Mouse (Mus musculus) naive thymus-derived CD4-positive, alpha-beta T cell, adult 2 months (primary cell): ENCODE measurements around the gene Mosmo.
"Not testable (repeated sequence)": the region's sequence is repeated elsewhere in the genome, so short reads cannot be mapped to it uniquely, and the experiment has no call there.

Experiments used
- DNase-seq: peaks from one replicate; pipeline ENCODE4 v3.0.0-alpha.2; 2011; ENCODE audit warnings: low read depth

Mosmo gene

DNA sequence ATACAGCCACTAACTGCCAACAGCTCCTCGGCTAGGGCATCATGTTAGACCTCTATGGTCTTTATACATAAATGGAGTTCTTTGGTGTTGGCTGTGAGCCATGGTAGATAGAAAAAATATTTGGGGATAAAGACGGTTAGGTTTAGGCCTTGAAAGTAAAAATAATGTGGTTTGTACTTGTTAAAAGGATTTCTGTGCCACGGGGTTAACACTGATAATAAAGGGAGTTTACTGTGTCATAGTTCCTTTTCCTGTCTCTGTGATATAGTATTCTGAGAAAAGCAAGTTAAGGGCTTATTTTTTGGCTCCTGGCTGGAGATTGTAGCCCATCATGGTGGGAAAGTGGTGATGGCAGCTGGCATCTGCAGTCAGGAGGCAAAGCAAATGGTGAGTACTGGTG lies 26.5 kb downstream of the Mosmo start:
- no peak for DNase-seq

DNA sequence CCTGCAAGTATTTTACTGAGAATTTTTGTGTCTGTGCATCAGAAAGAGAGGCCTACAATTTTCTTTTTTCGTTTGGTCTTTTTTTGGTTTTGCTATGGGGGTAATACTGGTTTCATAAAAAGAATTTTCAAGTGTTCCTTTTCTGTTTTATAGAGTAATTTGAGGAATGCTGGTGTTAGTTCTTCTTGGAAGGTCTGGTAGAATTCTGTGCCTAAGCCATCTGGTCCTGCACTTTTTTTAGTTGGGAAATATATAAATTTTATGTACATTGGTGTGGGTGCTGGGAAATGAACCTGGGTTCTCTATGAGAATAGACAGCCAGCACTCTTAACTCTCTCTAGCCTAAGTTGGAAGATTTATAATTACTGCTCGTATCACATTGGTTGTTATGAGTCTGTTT lies 34.7 kb downstream of the Mosmo start:
- no peak for DNase-seq

DNA sequence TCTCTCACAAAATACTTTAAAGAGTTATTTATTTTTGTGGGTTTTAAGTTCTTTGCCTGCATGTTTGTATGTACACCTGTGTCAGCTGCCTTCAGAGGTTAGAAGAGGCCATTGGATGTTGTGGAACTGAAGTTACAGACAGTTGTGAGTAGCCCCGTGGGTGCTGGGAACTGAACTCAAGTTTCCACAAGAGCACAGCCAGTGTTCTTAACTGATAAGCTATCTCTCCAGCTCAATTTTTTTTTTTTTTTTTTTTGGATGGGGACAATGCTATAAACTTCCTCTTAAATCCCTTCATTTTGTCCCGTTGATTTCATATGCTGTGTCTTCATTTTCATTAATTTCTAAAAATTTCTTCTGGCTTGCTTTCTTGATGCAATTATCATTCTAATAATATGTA lies 35.8 kb downstream of the Mosmo start:
- DNase-seq = no peak

DNA sequence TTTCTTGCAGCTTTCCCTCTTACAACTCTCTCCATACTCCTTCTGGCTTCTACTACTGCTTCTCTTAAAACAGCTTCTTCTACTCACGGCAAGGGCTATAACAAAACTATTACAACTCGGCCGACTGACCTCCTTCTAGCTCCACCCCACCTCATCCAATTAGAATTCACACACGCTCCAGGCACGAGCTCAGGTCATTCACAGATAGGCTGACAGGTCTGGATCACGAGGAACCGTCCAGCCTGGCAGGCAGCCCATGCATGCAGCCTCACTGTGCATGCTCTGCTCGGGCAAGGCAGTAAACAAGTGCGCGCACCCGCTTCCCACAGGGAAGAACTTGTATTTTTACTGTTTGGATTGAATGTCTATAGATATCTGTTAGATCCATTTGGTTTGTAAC lies 36.5 kb downstream of the Mosmo start:
- not testable (repeated sequence) for DNase-seq

DNA sequence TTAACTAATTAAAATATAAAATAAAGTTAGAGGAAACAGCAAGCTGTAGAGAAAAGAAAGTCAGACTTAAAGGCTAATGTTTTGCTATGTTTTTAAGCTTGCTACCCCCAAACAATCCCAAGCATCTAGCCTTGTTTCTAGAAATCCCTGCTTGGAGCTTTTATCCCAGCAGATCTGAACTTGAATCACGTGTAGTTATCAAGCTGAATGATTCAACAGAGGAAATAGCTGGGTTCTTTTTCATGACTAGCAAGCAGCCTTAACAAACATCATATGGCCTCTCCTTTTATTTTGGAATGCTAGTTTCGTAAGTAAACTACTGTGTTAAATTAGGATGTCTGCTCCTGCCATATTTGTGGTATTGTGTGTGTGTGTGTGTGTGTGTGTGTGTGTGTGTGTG lies 39.8 kb downstream of the Mosmo start:
- no peak for DNase-seq

DNA sequence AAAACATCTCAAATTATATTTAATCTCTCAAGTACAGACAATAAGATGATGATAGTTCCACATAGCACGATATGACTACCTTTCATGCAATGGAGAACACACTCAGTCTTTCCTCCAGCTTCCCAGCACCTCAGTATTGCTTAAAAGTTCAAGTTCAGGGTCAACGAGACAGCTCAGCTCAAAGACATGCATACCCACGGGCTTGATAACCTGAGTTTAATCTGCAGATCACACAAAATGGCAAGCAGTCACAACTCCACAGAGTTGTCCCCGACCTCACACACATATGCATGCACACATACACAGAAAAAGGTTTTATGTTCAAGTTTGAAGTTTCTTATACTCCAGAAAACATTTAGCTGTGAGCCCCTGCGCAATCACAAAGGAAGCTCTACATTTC lies 43.6 kb downstream of the Mosmo start:
- DNase-seq = no peak

DNA sequence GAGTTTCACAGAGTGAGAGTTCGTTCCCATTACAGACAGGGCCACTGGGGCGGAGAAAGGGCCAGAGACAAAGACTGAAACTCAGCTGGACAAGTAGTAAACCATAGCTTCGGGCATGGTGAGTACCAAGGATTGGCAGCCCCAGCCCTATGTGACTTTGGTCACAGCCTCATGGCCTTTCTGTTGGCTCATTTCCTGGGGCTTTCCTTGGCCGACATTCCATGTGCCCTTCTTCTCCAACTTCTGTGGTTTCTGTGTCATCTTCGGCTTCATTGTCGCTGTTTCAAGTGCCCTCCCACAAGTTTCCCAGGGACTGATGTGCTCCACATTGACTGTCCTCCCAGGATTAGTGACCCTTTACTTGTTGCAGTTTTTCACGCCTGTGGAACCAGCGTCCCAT lies 44.0 kb downstream of the Mosmo start:
- no peak for DNase-seq

DNA sequence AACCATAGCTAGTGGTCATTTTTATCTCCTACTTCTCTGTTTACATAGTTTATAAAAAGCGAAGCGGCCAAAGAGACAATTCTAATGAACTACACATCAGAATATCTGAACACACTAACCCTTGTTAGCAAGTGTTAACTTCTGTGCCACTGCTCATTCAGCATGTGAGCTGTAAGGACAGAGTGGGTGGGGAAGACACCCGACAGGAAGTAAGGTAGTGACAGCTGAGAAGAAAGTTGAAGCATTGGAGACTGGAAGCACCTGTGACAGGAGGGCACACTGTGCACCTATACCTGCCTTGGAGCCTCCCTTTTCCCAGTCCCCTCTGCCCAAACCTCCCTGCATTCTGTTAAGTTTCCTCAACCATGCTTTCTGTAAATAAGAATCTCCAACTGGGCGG lies 44.6 kb downstream of the Mosmo start:
- DNase-seq = no peak

DNA sequence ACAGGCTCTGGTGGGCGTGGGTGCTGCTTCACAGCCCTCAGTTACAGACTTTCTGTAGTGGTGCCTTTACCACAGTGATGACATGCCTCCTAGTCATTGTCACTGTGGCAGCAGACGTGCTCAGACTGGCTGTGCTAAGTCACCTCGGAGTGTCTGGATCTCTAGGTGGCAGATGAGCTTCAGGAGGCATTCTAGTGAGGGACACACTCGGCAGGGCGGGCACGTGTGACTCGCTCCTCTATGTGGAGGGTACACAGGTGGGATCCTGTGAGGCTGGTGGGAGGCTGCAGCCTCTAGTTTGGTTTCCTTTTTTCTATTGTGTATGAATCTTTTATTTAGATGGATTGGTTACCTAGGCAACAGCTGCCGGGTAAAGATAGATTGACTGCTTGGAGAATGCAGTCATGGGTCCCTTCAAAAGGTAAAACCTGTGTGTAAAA lies 45.4 kb downstream of the Mosmo start:
- no peak for DNase-seq

DNA sequence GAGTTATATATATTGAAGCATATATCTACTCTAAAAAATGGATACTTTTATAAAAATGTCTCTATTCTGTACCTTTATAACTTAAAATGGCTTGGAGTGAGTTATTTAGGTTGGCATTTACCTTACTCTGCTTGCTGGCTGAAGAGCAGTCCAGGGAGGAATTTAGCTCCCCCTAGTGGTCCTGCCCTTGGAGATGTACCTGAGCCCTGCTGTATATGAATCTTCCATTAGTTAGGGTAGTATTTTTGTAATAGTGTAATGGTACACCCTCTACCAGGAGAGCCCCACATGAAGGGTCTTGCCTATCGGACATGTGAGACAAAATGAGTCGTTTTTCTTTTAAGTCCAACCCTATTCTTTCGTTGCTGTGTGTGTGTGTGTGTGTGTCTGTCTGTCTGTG lies 50.2 kb downstream of the Mosmo start:
- peak; percentile 83 for DNase-seq

DNA sequence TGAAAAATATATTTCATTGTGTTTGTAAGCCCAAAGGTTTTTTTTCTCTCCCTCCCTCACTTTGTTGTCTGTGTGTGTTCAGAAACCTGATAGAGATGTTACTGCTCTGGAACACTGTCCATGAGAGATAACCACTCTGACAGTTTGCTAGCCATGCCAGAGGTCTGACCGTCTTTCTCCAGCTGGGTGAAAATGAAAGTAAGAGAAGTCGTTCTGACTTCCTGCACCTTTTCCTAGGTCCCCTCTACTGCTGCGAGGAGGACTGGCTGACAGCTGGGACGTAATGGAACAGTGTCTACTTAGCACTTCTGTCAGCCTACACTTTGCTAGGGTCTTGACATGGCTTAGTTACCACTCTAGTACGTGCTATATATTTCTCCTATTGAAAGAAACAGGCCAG lies 52.2 kb downstream of the Mosmo start:
- DNase-seq = peak; percentile 38

DNA sequence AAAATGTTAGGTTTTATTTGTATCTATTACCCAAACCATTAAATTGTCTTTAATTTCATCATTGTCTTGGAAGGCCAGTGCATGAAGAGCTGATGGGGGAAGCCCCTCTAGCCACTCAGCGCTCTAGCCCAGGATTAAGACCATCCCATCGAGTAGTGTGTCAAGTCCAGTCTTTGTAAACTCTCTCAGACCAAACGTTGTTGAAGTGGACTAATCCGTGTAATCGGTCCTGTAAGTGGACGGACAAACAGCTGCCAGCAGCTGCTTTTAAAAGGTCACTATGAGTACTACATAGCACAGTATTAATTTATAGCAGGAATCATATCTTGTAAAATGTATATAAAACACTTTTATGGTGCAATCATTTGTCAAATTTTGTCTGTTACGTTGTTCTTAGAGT lies 55.5 kb downstream of the Mosmo start:
- no peak for DNase-seq

DNA sequence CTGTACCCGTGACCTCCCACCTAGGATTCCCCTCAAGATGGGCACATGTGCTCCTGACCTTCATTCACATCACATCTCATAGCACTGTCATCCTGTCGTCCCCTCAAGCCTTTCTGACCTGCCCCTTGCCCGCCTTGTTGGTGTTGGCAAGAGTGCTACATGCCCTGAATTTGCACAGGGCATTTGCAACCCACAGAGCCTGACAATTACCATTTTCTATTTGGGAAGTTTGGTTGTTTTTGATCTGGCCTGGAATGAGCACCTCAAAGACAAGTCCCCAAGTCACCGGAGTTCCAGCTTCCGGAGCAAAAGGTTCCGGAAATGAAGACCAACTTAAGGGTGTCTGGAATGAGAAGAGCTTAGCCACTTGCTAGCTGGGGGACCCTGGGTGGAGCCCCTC lies 61.6 kb downstream of the Mosmo start, which contains the start of gene Vwa3a:
Gene Vwa3a (plus strand): TSS at position 301 of the 400 bp plus-strand sequence.
- no peak for DNase-seq

DNA sequence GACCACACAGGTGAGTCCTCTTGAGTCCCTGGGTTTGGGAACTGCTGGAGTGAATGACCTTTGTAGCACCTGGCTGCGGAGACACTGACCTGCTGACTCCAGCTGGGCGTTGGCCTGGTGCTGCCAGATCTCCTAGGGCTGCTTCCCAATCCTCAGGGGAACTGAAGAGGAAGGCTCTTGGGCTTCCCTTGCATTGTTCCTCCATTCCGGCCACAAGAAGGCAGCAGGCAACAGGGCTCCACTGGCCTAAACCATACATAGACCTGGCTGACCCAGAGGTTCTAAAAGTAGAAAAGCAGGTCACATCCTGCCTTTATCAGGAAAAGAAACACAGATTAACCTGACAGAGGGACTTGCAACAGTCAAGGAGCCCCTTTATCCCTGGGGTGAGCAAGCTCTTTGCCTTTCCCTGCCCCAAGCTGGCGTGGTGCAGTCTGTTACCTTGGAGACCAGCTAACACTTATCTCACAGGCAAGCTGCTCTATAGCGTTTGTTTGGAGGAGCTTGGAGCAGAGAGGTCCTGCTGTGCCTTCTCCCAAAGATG lies 62.2 kb downstream of the Mosmo start:
- no peak for DNase-seq

DNA sequence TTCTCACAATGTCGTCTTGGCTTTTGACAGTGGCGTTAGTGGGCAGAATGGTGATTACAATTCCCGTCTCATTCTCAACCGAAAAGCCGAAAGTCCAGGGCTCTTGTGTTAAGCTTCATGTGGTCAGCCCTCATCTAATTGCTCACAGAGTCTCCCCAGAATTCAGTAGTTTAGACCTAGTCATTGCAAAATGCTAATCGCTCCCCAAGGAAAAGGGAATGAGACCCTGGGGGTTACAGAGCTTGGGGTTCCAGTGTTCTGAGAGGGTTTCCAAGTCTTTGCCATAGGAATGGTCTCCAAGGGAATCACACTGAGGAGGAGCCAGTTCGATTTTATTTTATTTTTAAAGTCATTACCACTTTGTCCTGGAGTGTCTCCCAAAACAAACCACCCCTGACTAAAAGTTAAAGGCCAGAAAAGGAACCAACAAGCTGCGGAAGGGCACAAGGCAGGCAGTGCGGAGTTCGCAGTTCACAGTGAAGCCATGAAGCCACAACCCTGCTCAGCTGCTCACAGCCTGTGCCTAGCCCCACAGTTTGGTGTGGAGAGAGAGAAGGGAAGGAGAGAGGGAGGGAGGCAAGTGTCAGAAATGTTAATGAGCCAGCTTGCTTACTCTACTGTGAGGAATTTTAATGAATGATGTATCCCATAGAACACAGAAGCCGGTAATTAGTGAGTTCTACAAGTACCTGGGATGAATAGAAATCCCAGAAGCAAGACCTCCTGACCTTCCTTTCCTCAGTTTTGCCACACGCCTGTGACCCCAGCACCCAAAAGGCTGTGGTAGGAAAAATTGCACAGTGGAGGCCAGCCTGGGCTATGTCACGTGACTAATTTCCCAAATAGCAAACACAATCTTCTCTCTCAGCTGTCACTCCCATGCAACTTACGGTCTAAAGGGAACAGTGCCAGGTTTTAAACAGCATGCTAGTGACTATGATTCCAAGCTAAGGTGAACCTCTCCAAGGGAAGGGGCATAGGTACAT lies 66.2 kb downstream of the Mosmo start:
- no peak for DNase-seq

DNA sequence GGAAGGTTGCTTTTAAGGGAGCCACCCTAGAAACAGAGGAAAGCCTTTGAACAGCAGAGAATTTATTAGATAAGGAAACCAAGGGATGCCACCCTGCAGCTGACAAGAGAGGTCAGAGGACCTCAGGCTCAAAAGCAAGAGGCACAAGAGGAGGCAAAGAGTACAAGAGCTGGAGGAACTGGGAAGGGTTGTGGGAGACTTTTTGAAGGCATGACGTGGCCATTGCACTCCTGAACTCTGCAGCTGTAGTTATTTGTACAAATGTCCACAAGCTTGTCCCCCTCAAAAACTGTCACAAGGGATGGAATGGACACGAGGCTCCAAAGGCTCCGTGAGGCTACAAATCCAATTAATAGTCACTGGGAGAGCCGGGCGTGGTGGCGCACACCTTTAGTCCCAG lies 67.2 kb downstream of the Mosmo start:
- no peak for DNase-seq

DNA sequence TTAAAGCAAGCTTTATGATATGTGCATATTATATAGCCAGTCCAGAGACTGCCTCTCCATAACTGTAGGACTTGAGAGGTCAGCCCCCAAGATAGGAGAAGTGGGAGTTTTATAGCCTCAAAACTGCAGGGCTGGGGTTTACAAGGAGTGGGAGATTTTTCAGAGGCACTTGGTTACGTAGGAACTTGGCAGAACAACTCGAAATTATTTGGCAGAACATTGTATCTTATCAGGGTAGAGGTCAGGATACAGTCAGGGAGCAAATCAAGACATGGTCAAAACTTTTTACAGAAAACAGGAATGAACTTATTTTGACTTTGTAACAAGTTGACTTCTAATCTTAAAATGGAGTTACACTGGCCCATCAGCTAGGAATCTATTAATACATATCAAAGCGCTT lies 68.6 kb downstream of the Mosmo start:
- no peak for DNase-seq

DNA sequence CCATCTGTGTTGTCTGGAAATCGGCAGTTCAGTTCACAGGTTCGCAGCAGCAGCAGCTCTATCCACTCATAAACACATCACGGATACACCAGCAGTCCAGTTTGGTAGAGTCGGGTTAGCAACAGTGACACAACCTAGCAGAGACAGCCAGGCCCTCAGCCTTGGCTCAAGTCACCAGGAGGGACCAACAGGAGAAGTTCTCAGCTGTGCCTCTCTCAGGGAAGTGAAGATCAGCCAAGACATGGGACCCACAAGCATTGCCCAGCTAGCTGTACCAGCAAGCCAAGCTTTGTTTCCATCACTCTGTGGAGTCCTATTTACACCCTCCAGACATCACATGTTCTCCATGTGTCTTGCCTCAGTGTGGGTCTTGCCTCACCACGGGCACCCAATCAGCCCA lies 69.4 kb downstream of the Mosmo start:
- DNase-seq = no peak

DNA sequence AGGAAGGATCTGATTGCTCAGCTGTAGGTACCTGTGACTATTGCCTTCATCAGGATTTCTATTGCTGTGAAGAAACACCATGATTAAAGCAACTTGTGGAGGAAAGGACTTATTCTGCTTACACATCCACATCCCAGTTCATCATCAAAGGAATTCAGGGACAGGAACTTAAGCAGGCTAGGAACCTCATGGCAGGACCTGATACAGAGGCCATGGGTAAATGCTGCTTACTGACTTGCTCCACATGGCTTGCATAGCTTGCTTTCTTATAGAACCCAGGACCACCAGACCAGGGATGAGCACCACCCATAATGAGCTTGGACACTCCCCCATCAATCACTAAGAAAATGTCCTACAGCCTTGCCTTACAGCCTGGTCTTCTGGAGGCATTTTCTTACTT lies 71.1 kb downstream of the Mosmo start:
- no peak for DNase-seq

DNA sequence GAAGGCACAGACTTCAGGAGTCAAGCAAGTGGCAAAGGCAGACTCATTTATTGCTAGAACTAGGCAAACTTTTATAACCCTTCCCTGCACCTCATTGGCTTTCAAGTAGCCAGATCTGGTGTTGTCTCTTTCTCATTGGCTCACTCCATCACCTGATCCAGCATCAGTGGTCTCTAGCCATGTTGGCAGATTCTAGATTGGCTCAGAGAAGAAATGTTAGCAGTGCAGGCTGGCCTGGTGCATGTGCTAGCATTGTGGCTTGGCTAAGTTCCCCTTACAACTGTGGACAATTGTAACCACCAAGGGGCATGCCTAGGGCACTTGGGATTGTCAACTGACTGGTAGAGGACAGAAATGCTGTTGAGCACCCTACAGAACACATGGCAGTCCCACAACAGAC lies 73.9 kb downstream of the Mosmo start:
- DNase-seq = no peak

DNA sequence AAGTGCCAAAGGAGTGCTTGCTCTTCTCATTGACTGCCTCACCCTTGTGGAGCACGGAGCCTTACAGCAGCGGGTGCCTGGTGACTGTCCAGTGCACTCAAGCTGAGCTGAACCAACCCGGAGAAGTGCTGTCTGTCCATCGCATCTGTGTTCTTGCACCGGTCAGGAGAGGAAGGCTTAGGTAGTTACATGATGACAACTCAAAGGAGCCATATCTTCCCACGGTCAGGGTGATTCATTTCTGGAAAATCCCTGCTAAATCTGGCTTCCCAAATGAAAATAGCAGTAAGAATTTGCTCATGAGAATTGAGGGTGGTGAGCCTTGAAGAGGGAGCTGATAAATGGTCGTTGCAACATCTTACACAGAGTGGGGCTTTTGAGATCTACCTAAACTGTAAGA lies 74.5 kb downstream of the Mosmo start:
- DNase-seq = no peak

DNA sequence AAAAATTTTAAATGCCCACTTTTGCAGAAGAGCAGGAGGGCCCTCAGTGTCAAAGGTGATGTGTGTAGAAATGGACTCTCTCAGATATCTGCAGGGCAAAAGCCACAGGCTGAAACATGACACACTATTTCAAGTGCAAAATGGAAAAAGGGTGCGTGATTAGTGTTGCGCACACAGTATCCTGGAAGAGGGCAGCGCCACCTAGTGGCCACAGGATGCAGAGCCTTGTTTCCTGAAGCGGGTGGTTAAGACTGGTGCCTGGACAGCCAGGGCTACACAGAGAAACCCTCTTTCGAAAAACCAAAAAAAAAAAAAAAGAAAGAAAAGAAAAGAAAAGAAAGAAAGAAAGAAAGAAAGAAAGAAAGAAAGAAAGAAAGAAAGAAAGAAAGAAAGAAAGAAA lies 77.3 kb downstream of the Mosmo start:
- DNase-seq = peak; percentile 90

DNA sequence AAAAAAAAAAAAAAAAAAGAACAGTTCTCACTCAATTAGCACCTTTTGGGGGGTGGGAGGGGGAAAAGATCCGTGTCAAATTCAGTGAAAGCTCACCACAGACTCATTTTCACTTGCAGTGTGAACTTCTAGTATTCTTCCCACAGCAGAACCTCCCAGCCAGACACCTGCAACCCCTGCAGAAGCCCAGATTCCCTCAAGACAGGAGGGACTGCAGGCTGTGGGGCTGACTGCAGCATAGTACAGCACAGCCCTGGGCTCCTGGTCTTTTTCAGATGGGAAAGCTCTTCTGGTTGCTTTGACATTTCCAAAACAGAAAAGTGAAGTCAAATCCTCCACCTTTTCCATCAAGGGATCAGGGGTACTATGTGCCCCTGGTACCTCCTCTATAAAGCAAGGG lies 90.0 kb downstream of the Mosmo start:
- DNase-seq = no peak

DNA sequence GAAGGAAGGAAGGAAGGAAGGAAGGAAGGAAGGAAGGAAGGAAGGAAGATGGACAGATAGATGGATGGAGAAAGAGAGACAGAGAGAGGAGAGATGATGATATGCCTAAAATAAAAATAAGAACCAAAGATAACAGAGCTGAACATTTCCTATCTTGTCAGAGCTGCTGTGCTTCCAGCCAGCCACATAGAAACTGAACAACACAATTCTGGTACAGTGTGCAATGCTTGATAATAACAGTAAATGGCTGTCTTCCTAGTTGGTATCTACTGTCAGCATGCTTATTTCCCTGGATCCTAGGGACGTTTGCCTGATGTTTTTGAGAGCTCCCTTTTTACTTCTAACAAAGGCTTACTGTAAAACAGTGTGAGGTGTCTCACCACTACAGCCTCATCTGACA lies 94.0 kb downstream of the Mosmo start:
- DNase-seq = no peak
